Mouse (Mus musculus) T-helper 17 cell (primary cell): ENCODE data around the gene Ift140.

Experiments used
- in situ Hi-C, 2 experiments: fragments of 300-600 bp; cut with MboI, MseI; formaldehyde crosslinking; loops; 1 replicate in 1 of 2; 2 replicates in 1 of 2; pipeline ENCODE4 v1.15.1; 2025; ENCODE audit warnings: high pct_unique_total_duplicates in 2 of 2

Gene Ift140

DNA sequence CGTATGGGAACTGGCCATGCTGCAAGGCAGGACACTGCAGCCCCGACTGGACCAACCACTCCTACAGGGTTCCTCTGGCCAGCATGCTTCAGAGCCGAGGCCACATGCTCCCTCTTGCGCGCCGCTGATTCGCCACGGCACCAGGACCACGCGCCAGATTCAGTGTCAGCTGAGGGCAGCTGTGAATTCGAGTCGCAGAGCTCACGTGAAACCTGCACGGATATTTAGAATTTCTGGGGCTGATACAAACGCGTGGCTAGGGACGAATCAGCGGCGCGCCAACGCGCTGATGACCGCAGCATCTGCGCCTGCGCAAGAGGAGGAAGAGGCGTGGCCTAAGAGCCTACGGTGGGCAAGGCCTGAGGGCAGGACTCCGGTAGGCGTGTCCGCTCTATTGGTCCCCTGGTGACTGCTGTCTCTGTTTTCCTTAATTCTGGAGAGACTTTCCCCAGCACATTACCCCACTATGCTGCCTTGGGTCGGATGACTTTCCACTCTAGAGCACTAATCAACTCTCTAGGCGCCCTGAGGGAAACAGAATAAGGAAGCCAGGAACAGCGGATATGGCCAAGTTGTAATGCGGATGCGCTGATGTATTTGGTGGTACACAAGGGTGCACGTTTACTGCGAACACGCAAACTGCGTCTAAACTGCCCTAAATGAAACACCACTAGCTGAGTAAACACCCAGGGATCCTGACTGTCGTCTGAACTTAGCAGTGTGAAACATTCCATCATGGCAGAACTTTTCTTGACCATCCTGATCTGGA is 100.0 kb downstream of the Ift140 start, which contains the start of gene Telo2:
Gene Telo2 (minus strand): TSS at position 304 of the 769 bp plus-strand sequence.
- in situ Hi-C loops: no loop called here

DNA sequence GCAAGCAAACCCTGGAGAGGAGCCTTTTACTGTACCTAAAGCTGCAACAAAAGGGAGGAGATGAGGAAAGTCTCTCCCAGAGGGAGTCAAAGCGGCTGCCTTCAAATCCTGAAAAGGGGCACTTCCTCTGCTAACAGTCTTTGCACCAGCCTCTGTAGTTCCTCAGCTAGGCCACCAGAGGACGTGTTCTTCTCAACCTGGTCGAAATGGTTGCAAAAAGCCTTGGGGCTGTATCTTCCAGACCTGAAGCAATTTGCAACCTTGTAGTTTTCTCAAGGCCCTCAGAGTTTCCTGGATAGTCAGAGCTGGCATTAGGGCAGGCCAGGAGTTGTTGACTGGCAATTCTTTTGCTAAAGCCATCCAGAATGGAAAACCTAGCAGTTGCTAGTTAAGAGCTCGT is 101.4 kb downstream of the Ift140 start:
- in situ Hi-C loops: no loop called here

DNA sequence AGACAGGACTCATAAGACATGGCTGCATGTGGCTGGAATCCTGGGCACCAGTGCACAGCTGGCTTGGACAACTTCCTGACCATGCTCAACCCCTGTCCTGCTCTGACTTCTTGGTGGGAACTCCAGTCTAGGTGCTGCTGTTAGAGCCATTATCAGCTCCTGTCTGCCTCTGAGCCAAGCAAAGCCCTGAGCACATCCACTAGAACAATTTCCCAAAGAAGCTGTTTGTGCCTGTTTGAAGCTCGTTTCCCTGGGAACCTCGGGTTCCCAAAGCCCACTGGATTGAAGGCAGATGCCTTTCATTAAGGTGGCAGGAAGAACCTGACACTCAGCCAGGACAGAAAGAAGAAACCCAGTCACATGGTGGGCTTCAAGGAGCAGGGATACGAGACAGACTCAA is 104.5 kb downstream of the Ift140 start, which contains the start of gene Ptx4:
Gene Ptx4 (plus strand): TSS at position 355 of the 400 bp plus-strand sequence.
- in situ Hi-C loops: loop anchor here (5.0 to 10.0 kb wide), 2 partner anchors 162 to 986 kb away; no protein-coding TSS in a partner anchor

DNA sequence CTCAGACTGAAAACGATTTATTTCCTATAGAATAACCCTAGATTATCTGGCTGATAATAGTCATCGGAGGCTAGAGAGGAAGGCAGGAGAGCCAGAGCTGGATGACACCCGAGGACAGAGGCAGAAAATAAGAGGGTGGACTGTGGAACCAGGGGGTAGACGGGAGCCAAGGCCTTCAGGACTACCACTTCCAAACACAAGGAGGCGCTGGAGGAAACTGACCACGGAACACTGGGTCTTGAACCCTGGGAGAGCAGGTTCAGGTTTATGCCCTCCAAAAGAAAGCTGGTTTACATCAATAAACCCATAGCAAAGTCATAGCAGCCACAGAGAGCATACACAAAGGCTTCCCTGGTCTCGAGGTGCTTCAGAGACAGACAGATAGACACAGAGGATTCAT is 108.1 kb downstream of the Ift140 start:
- in situ Hi-C loops: loop anchor here (5.0 to 10.0 kb wide), 2 partner anchors 158 to 989 kb away; no protein-coding TSS in a partner anchor

DNA sequence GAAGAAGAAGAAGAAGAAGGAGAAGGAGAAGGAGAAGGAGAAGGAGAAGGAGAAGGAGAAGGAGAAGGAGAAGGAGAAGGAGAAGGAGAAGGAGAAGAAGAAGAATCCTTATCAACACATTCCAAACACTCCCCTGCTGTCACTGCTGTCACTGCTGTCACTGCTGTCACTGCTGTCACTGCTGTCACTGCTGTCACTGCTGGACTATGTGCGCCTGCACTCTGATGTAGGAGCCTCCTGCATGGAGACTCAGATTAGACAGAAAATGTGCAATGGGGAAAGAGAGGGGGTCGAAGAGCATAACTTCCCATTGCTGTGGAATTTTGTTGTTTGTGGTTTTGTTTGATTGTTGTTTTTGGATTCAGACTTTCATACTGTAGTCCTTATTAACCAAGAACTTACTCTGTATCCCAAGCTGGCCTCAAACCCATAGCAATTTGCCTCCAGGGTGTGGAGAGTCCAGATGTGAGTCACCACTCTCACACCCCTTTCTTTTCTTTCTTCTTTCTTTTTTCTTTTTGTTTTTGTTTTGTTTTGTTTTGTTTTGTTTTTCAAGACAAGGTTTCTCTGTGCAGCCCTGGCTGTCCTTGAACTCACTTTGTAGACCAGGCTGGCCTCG is 109.7 kb downstream of the Ift140 start:
- in situ Hi-C loops: loop anchor here in 1 of 2 experiments (10.0 kb wide), 1 partner anchor 991 kb away; no protein-coding TSS in a partner anchor

DNA sequence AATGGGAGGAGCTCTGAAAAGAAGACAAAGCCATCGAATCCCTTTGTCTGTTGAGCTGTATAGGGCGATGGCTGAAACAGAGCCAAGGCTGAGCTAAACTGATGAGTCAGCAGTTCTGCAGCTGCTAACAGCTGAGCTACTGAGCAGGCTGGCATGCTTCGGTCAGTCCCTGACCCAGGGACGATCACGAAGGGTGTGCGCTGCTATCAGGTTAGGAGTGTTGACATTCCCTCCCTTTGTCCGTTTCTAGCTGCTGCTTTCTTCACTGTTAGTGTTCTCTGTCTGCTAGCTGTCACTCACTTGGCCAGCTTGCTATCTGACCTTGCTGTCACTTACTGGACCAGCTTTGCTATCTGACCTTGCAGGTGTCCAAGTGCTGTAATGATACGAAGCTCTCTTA is 111.2 kb downstream of the Ift140 start:
- in situ Hi-C loops: loop anchor here in 1 of 2 experiments (10.0 kb wide), 1 partner anchor 992 kb away; no protein-coding TSS in a partner anchor

DNA sequence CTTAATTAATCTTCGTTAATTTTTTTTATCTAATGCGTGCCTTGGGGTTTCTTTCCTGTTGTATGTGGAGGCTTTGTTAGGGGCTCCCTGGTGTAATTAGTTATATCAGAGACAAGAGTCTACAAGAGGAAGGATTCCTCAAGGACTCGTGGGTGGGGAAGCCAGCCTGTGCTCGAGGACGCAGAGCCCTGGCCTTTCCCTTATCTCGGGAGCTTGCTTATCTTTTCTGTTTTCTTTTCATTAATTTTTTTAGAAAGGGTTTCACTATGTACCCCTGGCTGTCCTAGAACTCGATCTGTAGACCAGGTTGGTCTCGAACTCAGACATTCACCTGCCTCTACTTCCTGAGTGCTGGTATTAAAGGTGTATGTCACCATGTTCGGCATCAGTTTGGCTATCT is 111.8 kb downstream of the Ift140 start:
- in situ Hi-C loops: loop anchor here in 1 of 2 experiments (10.0 kb wide), 1 partner anchor 993 kb away; no protein-coding TSS in a partner anchor

DNA sequence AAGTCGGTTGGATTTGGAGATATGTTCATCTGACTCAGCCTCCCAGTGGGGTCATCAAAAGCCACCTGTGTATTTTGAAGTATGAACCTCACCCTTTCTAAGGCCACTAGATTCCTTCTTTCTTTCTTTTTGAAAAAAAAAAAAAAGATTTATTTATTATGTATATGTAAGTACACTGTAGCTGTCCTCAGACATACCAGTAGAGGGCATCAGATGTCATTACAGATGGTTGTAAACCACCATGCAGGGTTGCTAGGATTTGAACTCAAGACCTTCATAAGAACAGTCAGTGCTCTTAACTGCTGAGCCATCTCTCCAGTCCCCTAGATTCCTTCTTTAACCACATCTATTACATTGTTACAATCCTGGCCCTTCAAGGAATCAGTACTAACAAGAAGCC is 114.2 kb downstream of the Ift140 start:
- in situ Hi-C loops: no loop called here

DNA sequence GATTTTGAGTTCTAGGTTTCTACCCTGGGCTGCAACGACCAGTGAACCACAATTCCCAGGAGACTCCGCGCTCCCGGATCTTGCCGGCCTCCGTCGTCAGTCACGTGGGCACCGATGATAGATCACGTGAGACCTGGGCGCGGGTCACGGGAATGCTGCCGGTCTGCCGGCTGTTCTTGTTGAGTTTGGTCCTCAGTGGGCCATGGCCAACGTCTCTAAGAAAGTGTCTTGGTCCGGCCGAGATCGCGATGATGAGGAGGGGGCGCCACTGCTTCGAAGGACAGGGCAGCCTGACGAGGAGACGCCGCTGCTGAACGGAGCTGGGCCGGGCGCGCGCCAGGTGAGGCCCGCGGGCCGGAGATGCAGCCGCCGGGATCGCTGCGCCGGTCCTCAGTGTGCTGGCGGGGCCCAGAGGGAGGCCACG is 117.4 kb downstream of the Ift140 start, which contains the start of gene Clcn7:
Gene Clcn7 (plus strand): TSS at position 117 of the 424 bp plus-strand sequence.
- in situ Hi-C loops: no loop called here

DNA sequence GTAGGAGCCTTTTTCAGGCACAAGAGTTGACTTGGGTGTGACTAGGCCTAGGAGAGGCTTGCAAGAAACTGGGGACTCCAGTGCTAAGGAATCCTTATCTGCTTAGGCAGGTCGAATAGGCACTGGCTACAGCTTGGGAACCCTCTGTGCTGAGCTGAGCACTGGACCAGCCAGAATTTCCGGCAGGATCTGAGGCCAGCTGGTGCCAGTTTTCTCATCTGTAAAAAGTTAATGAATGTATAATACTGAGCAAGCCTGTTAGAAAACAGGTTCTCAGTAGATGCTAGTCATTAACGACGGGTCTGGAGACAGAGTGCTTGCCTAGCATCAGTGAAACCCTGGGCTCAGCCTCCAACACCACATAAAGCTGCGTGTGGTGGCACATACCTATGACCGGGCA is 119.7 kb downstream of the Ift140 start:
- in situ Hi-C loops: no loop called here

DNA sequence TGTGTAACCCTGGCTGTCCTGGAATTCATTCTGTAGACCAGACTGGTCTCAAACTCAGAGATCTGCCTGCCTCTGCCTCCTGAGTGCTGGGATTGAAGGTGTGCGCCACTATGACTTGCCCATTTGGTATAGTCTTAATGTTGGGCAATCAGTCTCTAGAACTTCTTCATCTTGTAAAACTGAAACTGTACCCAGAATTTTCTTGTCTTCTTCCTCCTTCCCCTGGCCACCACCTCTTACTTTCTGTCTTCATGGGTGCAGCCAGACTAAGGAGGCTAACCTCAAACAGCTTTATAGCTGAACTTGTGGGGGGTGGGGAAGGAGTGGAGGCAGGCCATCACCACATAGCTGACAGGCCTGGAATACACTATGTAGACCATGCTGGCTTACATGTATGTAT is 122.9 kb downstream of the Ift140 start:
- in situ Hi-C loops: no loop called here

DNA sequence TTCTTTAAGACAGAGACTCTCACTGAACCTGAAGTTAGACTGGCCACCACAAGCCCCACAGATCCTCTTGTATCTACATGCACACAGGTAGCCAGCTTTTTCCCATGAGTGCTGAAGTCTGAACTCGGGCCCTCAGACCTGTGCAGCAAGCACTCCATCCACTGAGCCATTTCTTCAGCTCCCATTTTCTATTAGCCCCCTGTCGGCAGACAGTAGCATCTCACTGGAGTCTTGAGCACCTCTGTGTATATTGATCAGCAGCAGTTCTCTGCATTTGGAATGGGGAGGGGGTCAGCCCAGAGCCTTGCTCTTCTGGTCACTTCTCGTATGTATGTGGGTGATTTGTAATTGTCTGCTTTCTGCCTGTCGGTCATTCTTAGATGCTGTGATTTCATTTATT is 124.1 kb downstream of the Ift140 start:
- in situ Hi-C loops: no loop called here
